Comparison of ENCODE assay signal across 22 mouse cellular contexts in the genomic region with DNA sequence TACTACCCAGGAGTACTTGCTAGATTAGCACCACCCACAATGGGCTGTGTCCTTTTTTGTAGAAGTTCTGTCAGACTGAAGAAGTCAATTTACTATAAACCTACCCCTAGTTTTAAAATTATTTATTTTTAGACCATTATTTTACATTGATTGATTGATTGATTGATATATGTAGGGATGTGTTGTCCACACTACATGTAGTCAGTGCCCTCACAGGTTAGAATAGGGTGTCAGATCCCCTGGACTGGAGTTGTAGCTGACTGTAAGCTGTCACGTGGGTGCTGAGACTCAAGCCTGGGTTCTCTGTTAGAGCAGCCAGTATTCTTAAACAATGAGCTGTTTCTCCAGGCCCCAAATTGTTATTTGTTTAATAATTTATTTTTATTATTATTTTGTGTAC. TPM values are rescaled to one million over a fixed set of nuclear protein-coding genes. Genes with fewer than 3 reads are reported as not detected.
DNase-seq lines count a peak whose midpoint lies in the region; TF ChIP-seq lines count a peak whose summit lies in the region.
"Had no signal": no experiment of that assay in that cellular context is flagged by ENCODE, and none has a peak within 500 bp of the region (broad histone marks: within the 10 kb centered on the region; RNA-seq: fewer than 3 reads in every experiment).

No protein-coding gene starts in this region.

- peaks cover 48% of the 10 kb centered on the region for H3K4me1 ChIP-seq in cerebellum, adult 2 months (ENCODE audit: control insufficient read depth, insufficient read depth, low read length)
- peaks cover 40% of the 10 kb centered on the region for H3K4me1 ChIP-seq in bone marrow macrophage, adult 2 months (ENCODE audit: control insufficient read depth, insufficient read depth, low read length)
- H3K4me1 ChIP-seq: embryonic facial prominence, embryonic 13.5 days; embryonic facial prominence, embryonic 15.5 days; forebrain, embryonic 10.5 days; forebrain, embryonic 12.5 days had no signal

- H3K27ac ChIP-seq in cerebellum, adult 2 months (ENCODE audit: insufficient read depth, low read length), result peak overlapping the region; percentile 98; the same call in 1 of the 2 replicates
- H3K27ac ChIP-seq in bone marrow macrophage, adult 2 months (ENCODE audit: insufficient read depth, low read depth, low read length), result peak overlapping the region; percentile 85
- H3K27ac ChIP-seq in left cerebral cortex, adult 2 months, result no peak overlapping the region
- H3K27ac ChIP-seq: embryonic facial prominence, embryonic 13.5 days; embryonic facial prominence, embryonic 15.5 days; forebrain, embryonic 10.5 days; forebrain, embryonic 12.5 days had no signal

- intact Hi-C loops in left cerebral cortex, adult 2 months (cut with DNase I), result no loop called here

- H3K27me3 ChIP-seq in cerebellum, adult 2 months (ENCODE audit: control insufficient read depth, insufficient read depth, low read length), result no peaks in the 10 kb centered on the region
- H3K27me3 ChIP-seq: CH12.LX; embryonic facial prominence, embryonic 13.5 days; embryonic facial prominence, embryonic 15.5 days; forebrain, embryonic 12.5 days; Patski had no signal

- no peak for DNase-seq in cerebellum, adult 2 months
- no peak for DNase-seq in cerebellum, adult 18-20 months
- peak; percentile 55 for DNase-seq in heart, adult 11 months
- DNase-seq in heart, postnatal 4 days, result no peak
- no peak for DNase-seq in left cerebral cortex, adult 2 months (ENCODE audit: extremely low spot score in 1 of 2, low spot score in 2 of 2)
- DNase-seq: adrenal gland, adult 8-10 months; adrenal gland, postnatal 14 days; adrenal gland, postnatal 36 days; B cell, adult 2 months; cerebellum, adult 11 months; cerebellum, adult 8-10 months; cerebellum, postnatal 10 days; cerebellum, postnatal 36 days; embryo, embryonic 11 days had no signal

- 73% methylated on average over 1 of the region's 1 CpGs for WGBS in cerebellum, adult 2 months

- H3K4me3 ChIP-seq in cerebellum, adult 2 months (replicated peaks; ENCODE audit: insufficient read depth, low read depth, low read length), result no peak overlapping the region
- H3K4me3 ChIP-seq in bone marrow macrophage, adult 2 months (ENCODE audit: insufficient read depth, low read length), result peak overlapping the region; percentile 48; the same call in 1 of the 2 replicates
- no peak overlapping the region for H3K4me3 ChIP-seq in left cerebral cortex, adult 2 months
- H3K4me3 ChIP-seq: embryonic facial prominence, embryonic 13.5 days; embryonic facial prominence, embryonic 15.5 days; erythroblast, embryonic 14.5 days; forebrain, embryonic 10.5 days; forebrain, embryonic 12.5 days had no signal

- TF ChIP-seq CTCF in cerebellum, adult 2 months (IDR thresholded peaks at IDR 0.05; ENCODE audit: borderline replicate concordance, insufficient read depth, low read depth, low read length), result no peak
- TF ChIP-seq CTCF in bone marrow macrophage, adult 2 months (IDR thresholded peaks at IDR 0.05; ENCODE audit: low read depth, low read length), result no peak
- no peak for TF ChIP-seq CTCF in left cerebral cortex, adult 2 months (IDR thresholded peaks at IDR 0.05)

- TF ChIP-seq POLR2A in cerebellum, adult 2 months (IDR thresholded peaks at IDR 0.05; ENCODE audit: borderline replicate concordance, insufficient read depth, low read length), result no peak
- TF ChIP-seq POLR2A in bone marrow macrophage, adult 2 months (IDR thresholded peaks at IDR 0.05; ENCODE audit: borderline replicate concordance, low read depth, low read length), result no peak

RNA-seq across cellular contexts. Expression of gene Abraxas2, which starts 34.3 kb away (rescaled TPM):
- polyA plus RNA-seq in cerebellum, adult 2 months (2012; rRNA removed), result 28.8 and 28.9 TPM in 2 replicates
- 10 to 100 TPM; 24.5 to 24.7 TPM for total RNA-seq in heart, postnatal 4 days (2021)
- polyA plus RNA-seq in bone marrow macrophage, adult 2 months (2012; ENCODE audit: insufficient read depth, insufficient read length, missing spikeins), result 65.5 and 69.5 TPM in 2 replicates
- 10 to 100 TPM; 26.6 to 27.6 TPM for total RNA-seq in left cerebral cortex, adult 2 months (2021)

RNA-seq across cellular contexts. Expression of gene Zranb1, which starts 37.6 kb away (rescaled TPM):
- polyA plus RNA-seq in cerebellum, adult 2 months (2012; rRNA removed), result 43.0 and 46.0 TPM in 2 replicates
- 10 to 100 TPM; 35.0 to 36.1 TPM for total RNA-seq in heart, postnatal 4 days (2021)
- polyA plus RNA-seq in bone marrow macrophage, adult 2 months (2012; ENCODE audit: insufficient read depth, insufficient read length, missing spikeins), result 13.6 and 16.4 TPM in 2 replicates
- 10 to 100 TPM; 43.3 to 47.2 TPM for total RNA-seq in left cerebral cortex, adult 2 months (2021)

RNA-seq across cellular contexts. Expression of gene Eef1akmt2, which starts 40.9 kb away (rescaled TPM):
- 44.7 and 46.3 TPM in 2 replicates for polyA plus RNA-seq in cerebellum, adult 2 months (2012; rRNA removed)
- total RNA-seq in heart, postnatal 4 days (2021), result 10 to 100 TPM; 17.3 to 19.7 TPM
- 21.7 and 30.2 TPM in 2 replicates for polyA plus RNA-seq in bone marrow macrophage, adult 2 months (2012; ENCODE audit: insufficient read depth, insufficient read length, missing spikeins)
- 10 to 100 TPM; 33.2 to 33.8 TPM for total RNA-seq in left cerebral cortex, adult 2 months (2021)
